Comparison of ENCODE assay signal across 9 mouse cellular contexts in genomic region chr10:121462162-121462881, GRCm38 (mm10). TPM values are rescaled to one million over a fixed set of nuclear protein-coding genes. Genes with fewer than 3 reads are reported as not detected.
DNase-seq lines count a peak whose midpoint lies in the region; ATAC-seq lines count a peak whose summit lies in the region.
"Had no signal": no experiment of that assay in that cellular context is flagged by ENCODE, and none has a peak within 500 bp of the region (broad histone marks: within the 10 kb centered on the region; RNA-seq: fewer than 3 reads in every experiment).

No protein-coding gene starts in this region.

- no peaks in the 10 kb centered on the region for H3K36me3 ChIP-seq in heart, embryonic 11.5 days (ENCODE audit: control insufficient read depth, insufficient read depth, low read length)
- H3K36me3 ChIP-seq in forebrain, embryonic 12.5 days (replicated peaks), result no peaks in the 10 kb centered on the region

- intact Hi-C loops in heart, postnatal 14 days (cut with DNase I), result no loop called here

- H3K27me3 ChIP-seq in heart, embryonic 11.5 days (ENCODE audit: control insufficient read depth, insufficient read depth, low read length), result no peaks in the 10 kb centered on the region
- peaks cover 9% of the 10 kb centered on the region; the same call in 1 of the 2 replicates for H3K27me3 ChIP-seq in forebrain, embryonic 12.5 days
- H3K27me3 ChIP-seq: CH12.LX had no signal

- H3K9ac ChIP-seq in heart, embryonic 11.5 days (ENCODE audit: low read depth, low read length), result peak overlapping the region; percentile 57
- H3K9ac ChIP-seq in forebrain, embryonic 12.5 days, result peak overlapping the region; percentile 38; the same call in 1 of the 2 replicates

- WGBS in heart, embryonic 11.5 days (ENCODE audit: insufficient replicate concordance), result 55% methylated on average over 24 of the region's 24 CpGs
- WGBS in forebrain, embryonic 12.5 days, result 53% methylated on average over 24 of the region's 24 CpGs

- peak overlapping the region; percentile 12; the same call in 1 of the 2 replicates for H3K4me3 ChIP-seq in heart, embryonic 11.5 days (ENCODE audit: low read depth, low read length)
- no peak overlapping the region for H3K4me3 ChIP-seq in forebrain, embryonic 12.5 days (replicated peaks)

- DNase-seq in heart, postnatal 14 days, result no peak
- peak; percentile 48 for DNase-seq in Muller cell, postnatal 12 days (ENCODE audit: inconsistent ontology term)
- peak; percentile 54 for DNase-seq in lung, postnatal 25 days (ENCODE audit: low spot score)
- DNase-seq in right cerebral cortex, postnatal 36 days (ENCODE audit: low spot score in 2 of 2), result no peak
- no peak for DNase-seq in layer of hippocampus, adult 18-20 months (ENCODE audit: low spot score in 2 of 2)

- peaks cover 23% of the 10 kb centered on the region for H3K4me1 ChIP-seq in heart, embryonic 11.5 days (ENCODE audit: control insufficient read depth, insufficient read depth, low read length)
- peaks cover 31% of the 10 kb centered on the region for H3K4me1 ChIP-seq in forebrain, embryonic 12.5 days

- ATAC-seq in heart, embryonic 11.5 days (replicated peaks; ENCODE audit: insufficient number of reproducible peaks, low FRiP score, low TSS enrichment), result no peak
- ATAC-seq in forebrain, embryonic 12.5 days (ENCODE audit: low FRiP score), result no peak
- ATAC-seq in erythroid progenitor cell, adult 5-6 weeks (replicated peaks; ENCODE audit: low FRiP score, poor library complexity, severe bottlenecking), result no peak

- H3K27ac ChIP-seq in heart, embryonic 11.5 days (ENCODE audit: low read depth, low read length), result peak overlapping the region; percentile 64
- 0 out of 2 replicates have a peak overlapping the region, but pooled peaks have one; percentile 31 for H3K27ac ChIP-seq in forebrain, embryonic 12.5 days

- H3K4me2 ChIP-seq in heart, embryonic 11.5 days, result peak overlapping the region; percentile 64
- H3K4me2 ChIP-seq in forebrain, embryonic 12.5 days, result peak overlapping the region; percentile 47

- no peaks in the 10 kb centered on the region for H3K9me3 ChIP-seq in heart, embryonic 11.5 days (replicated peaks; ENCODE audit: control insufficient read depth, low read length)
- no peaks in the 10 kb centered on the region for H3K9me3 ChIP-seq in forebrain, embryonic 12.5 days

RNA-seq across cellular contexts. Expression of gene Rassf3, which starts 13.8 kb away (rescaled TPM):
- polyA plus RNA-seq in heart, embryonic 11.5 days (2014; fragmentation: Nextera tagmentation; extraction: Ambion mirVana), result 18.3 and 23.9 TPM in 2 replicates
- 100 to 1,000 TPM; 120 to 125 TPM for total RNA-seq in heart, postnatal 14 days (2021)
- 6.6 and 7.3 TPM in 2 replicates for polyA plus RNA-seq in forebrain, embryonic 12.5 days (2016; fragmentation: Nextera tagmentation; extraction: Ambion mirVana)
- total RNA-seq in erythroid progenitor cell, adult 5-6 weeks (2015; ENCODE audit: low replicate concordance), result 9.2 and 9.7 TPM in 2 replicates
- total RNA-seq in erythroid progenitor cell, adult 5-6 weeks (2017; ENCODE audit: low replicate concordance), result 6.9 and 8.0 TPM in 2 replicates
- 1 to 10 TPM; 9.6 to 9.8 TPM for total RNA-seq in layer of hippocampus, adult 18-20 months (2021)

Comparison
In these comparisons a context has a peak if more than half of its experiments do, and no peak if none do; other contexts are left out.
1. DNase-seq: peak in Muller cell, postnatal 12 days (single experiment) and lung, postnatal 25 days (single experiment); none in heart, postnatal 14 days (0 of 2), right cerebral cortex, postnatal 36 days (0 of 2) and layer of hippocampus, adult 18-20 months (0 of 2).
2. RNA of gene Rassf3, which starts 13.8 kb away (total RNA-seq): 120 to 125 TPM in heart, postnatal 14 days; 9.6 to 9.8 TPM in layer of hippocampus, adult 18-20 months and 6.9 to 9.7 TPM in erythroid progenitor cell, adult 5-6 weeks; every median in the first group is over 10 times any median in the second.